Mouse (Mus musculus) intestine, embryonic 15.5 days (tissue): ENCODE measurements at regions not wholly inside any gene's neighbourhood (a gene's known extent, or its start where the extent isn't known, plus 50 kb on each side); places are given as distances from the start of the nearest gene placed in this dataset.
A peak's percentile ranks its signal among the peaks of the same experiment; 100 is the strongest.

Source experiments
- ATAC-seq: fragments of 200-750 bp; cut with Nextera tagmentation; 2 replicates; pipeline ENCODE4 v1.8.0; 2017; ENCODE audit warnings: moderate TSS enrichment, moderate library complexity
- H3K27ac ChIP-seq: fragments of 300-500 bp; sonication (generic); 2 replicates; pipeline ENCODE4 v1.5.1; 2015; ENCODE audit warnings: mild to moderate bottlenecking, inconsistent platforms
- H3K27me3 ChIP-seq: fragments of 300-500 bp; sonication (generic); replicated peaks from 2 replicates; pipeline ENCODE4 v1.6.1; 2015; ENCODE audit warnings: inconsistent platforms
- H3K36me3 ChIP-seq: fragments of 300-500 bp; sonication (generic); 2 replicates; pipeline ENCODE4 v1.6.1; 2015; ENCODE audit warnings: inconsistent platforms
- H3K4me1 ChIP-seq: fragments of 300-500 bp; sonication (generic); replicated peaks from 2 replicates; pipeline ENCODE4 v1.6.1; 2015; ENCODE audit warnings: inconsistent platforms
- H3K4me2 ChIP-seq: fragments of 300-500 bp; sonication (generic); replicated peaks from 2 replicates; pipeline ENCODE4 v1.6.1; 2015; ENCODE audit warnings: mild to moderate bottlenecking, inconsistent platforms
- H3K4me3 ChIP-seq: fragments of 300-500 bp; sonication (generic); replicated peaks from 2 replicates; pipeline ENCODE4 v1.5.1; 2015; ENCODE audit warnings: inconsistent platforms
- H3K9ac ChIP-seq: fragments of 300-500 bp; sonication (generic); 2 replicates; pipeline ENCODE4 v1.6.1; 2015; ENCODE audit warnings: inconsistent platforms
- H3K9me3 ChIP-seq: fragments of 300-500 bp; sonication (generic); 2 replicates; pipeline ENCODE4 v1.6.1; 2016; ENCODE audit warnings: inconsistent platforms
- WGBS: fragments of 180-500 bp; shearing (Covaris S2); methylation state at CpG from one replicate; pipeline ENCODE4 v1.1.7; 2015; 5-methylcytosine and 5-hydroxymethylcytosine counted together

GRCm38 (mm10) chr11:109034072-109034471, 110.1 kb downstream of the E030025P04Rik start:
- Histone ChIP-seq H3K27ac (no peak overlapping the region), H3K27me3 (no peaks in the 10 kb centered on the region), H3K9me3 (no peaks in the 10 kb centered on the region), H3K4me2 (no peak overlapping the region), H3K36me3 (no peaks in the 10 kb centered on the region), H3K4me3 (no peak overlapping the region), H3K9ac (no peak overlapping the region), H3K4me1 (no peaks in the 10 kb centered on the region)
- no peak for ATAC-seq
- WGBS, result 43% methylated on average over 4 of the region's 4 CpGs

- no peaks in the 10 kb centered on the region for H3K27me3 ChIP-seq
- no peak for ATAC-seq
- H3K4me3 ChIP-seq, result no peak overlapping the region
- no peak overlapping the region for H3K27ac ChIP-seq
- H3K9ac ChIP-seq, result no peak overlapping the region
- no peaks in the 10 kb centered on the region for H3K4me1 ChIP-seq
- no peak overlapping the region for H3K4me2 ChIP-seq
- 59% methylated on average over 6 of the region's 6 CpGs for WGBS
- no peaks in the 10 kb centered on the region for H3K36me3 ChIP-seq
- no peaks in the 10 kb centered on the region for H3K9me3 ChIP-seq
Measured at GRCm38 (mm10) chr11:109032729-109033128, 111.4 kb downstream of the E030025P04Rik start.

- 38% methylated on average over 3 of the region's 3 CpGs for WGBS
- Histone ChIP-seq H3K27ac (no peak overlapping the region), H3K36me3 (no peaks in the 10 kb centered on the region), H3K9me3 (no peaks in the 10 kb centered on the region), H3K9ac (no peak overlapping the region), H3K4me3 (no peak overlapping the region), H3K4me2 (no peak overlapping the region), H3K4me1 (no peaks in the 10 kb centered on the region), H3K27me3 (no peaks in the 10 kb centered on the region)
- peak; percentile 65; the same call in 1 of the 2 replicates for ATAC-seq
Measured at GRCm38 (mm10) chr11:109030486-109030885, 110.3 kb downstream of the Axin2 start.

DNA sequence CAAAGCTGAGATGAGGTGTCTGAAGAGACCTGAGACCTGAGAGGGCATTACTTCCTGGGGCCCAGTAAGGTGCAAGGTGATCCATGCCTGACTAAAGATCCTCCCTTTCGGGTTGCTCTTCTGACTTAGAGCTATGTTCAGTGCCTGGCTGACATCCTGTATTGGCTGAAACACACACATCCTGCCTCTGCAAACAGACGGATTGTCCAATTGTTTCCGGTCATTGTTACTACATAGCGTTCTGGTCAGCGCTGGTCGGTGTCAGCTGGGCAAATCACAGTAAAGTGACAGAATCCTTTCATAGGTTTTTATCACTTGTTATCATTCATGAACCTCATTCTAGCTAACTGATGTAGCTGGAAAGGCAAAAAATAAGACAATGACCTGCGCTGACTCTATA, 109.7 kb downstream of the Axin2 start:
- Histone ChIP-seq H3K9me3 (no peaks in the 10 kb centered on the region), H3K4me1 (no peaks in the 10 kb centered on the region), H3K27ac (no peak overlapping the region), H3K4me3 (no peak overlapping the region), H3K4me2 (no peak overlapping the region), H3K36me3 (no peaks in the 10 kb centered on the region), H3K9ac (no peak overlapping the region), H3K27me3 (no peaks in the 10 kb centered on the region)
- no peak for ATAC-seq
- WGBS, result 67% methylated on average over 7 of the region's 7 CpGs

- Histone ChIP-seq H3K27ac (no peak overlapping the region), H3K36me3 (no peaks in the 10 kb centered on the region), H3K4me1 (no peaks in the 10 kb centered on the region), H3K4me3 (no peak overlapping the region), H3K9me3 (no peaks in the 10 kb centered on the region), H3K9ac (no peak overlapping the region), H3K4me2 (no peak overlapping the region), H3K27me3 (no peaks in the 10 kb centered on the region)
- no peak for ATAC-seq
- 70% methylated on average over 7 of the region's 7 CpGs for WGBS
Measured at GRCm38 (mm10) chr11:109014806-109015205, 94.7 kb downstream of the Axin2 start.

GRCm38 (mm10) chr11:109011161-109011560, 91.0 kb downstream of the Axin2 start:
- Histone ChIP-seq H3K4me2 (no peak overlapping the region), H3K9ac (no peak overlapping the region), H3K4me1 (no peaks in the 10 kb centered on the region), H3K27ac (no peak overlapping the region), H3K9me3 (no peaks in the 10 kb centered on the region), H3K4me3 (no peak overlapping the region), H3K27me3 (no peaks in the 10 kb centered on the region), H3K36me3 (no peaks in the 10 kb centered on the region)
- ATAC-seq, result no peak
- WGBS, result 91% methylated on average over 6 of the region's 6 CpGs

DNA sequence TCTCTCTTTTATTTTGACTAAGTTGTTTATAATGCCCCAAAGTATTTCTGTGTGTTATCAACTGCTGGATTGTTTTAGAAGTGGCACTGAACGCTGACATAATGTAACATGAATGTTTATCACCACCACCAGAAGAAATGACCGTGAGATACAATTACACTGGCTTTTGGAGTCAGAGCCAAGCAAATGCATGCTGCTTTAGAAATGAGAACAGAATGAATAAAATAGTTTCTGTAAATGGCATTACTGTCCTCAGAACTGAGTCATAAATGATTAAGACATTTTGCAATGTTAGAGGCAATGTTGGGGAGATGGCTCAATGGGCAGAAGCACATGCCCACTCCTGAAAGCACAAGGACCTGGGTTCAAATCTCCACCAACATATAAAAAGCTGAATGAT, 88.7 kb downstream of the Axin2 start:
- H3K9ac ChIP-seq, result no peak overlapping the region
- no peaks in the 10 kb centered on the region for H3K27me3 ChIP-seq
- no peak for ATAC-seq
- H3K9me3 ChIP-seq, result no peaks in the 10 kb centered on the region
- WGBS, result 50% methylated on average over 2 of the region's 2 CpGs
- H3K4me3 ChIP-seq, result no peak overlapping the region
- H3K4me1 ChIP-seq, result no peaks in the 10 kb centered on the region
- H3K4me2 ChIP-seq, result no peak overlapping the region
- no peak overlapping the region for H3K27ac ChIP-seq
- no peaks in the 10 kb centered on the region for H3K36me3 ChIP-seq

- ATAC-seq, result no peak
- Histone ChIP-seq H3K4me1 (no peaks in the 10 kb centered on the region), H3K9me3 (no peaks in the 10 kb centered on the region), H3K4me3 (no peak overlapping the region), H3K27me3 (no peaks in the 10 kb centered on the region), H3K36me3 (no peaks in the 10 kb centered on the region), H3K9ac (no peak overlapping the region), H3K4me2 (no peak overlapping the region), H3K27ac (no peak overlapping the region)
- WGBS, result 91% methylated on average over 11 of the region's 11 CpGs
Measured at GRCm38 (mm10) chr11:109005681-109006080, 85.5 kb downstream of the Axin2 start.
